Mouse (Mus musculus) heart, adult 8-10 months (tissue): ENCODE data around the gene Olfr1219. TPM values are rescaled to one million over a fixed set of nuclear protein-coding genes. Genes with fewer than 3 reads are reported as not detected.

Experiments used
- DNase-seq: peaks from one replicate; pipeline ENCODE4 v3.0.0; 2022; ENCODE audit warnings: low spot score
- total RNA-seq, 4 experiments: library from RNA; stranded (reverse); gene quantifications; 2 replicates each; pipeline ENCODE4 v1.2.4; 2022

Gene Olfr1219
- not detected for total RNA-seq

GRCm38 (mm10) chr2:89083413-89083812 is at the start of gene Olfr1219:
TSS of gene Olfr1219 (minus strand) at chr2:89083513.
- no peak for DNase-seq

GRCm38 (mm10) chr2:89132954-89133353 is 49.6 kb upstream of the Olfr1219 start, which contains the start of gene Olfr1222:
TSS of gene Olfr1222 (minus strand) at chr2:89133054.
- DNase-seq: no peak

- DNase-seq: no peak
Observed at GRCm38 (mm10) chr2:89117183-89117582, 33.9 kb upstream of the Olfr1219 start, which contains the start of gene Olfr1221. TSS of gene Olfr1221 (minus strand) at chr2:89117283.

GRCm38 (mm10) chr2:89106735-89107134 is 23.4 kb upstream of the Olfr1219 start, which contains the start of gene Olfr1220:
TSS of gene Olfr1220 (minus strand) at chr2:89106835.
- DNase-seq: no peak

- no peak for DNase-seq
Observed at GRCm38 (mm10) chr2:89105651-89106050, 22.3 kb upstream of the Olfr1219 start.

DNA sequence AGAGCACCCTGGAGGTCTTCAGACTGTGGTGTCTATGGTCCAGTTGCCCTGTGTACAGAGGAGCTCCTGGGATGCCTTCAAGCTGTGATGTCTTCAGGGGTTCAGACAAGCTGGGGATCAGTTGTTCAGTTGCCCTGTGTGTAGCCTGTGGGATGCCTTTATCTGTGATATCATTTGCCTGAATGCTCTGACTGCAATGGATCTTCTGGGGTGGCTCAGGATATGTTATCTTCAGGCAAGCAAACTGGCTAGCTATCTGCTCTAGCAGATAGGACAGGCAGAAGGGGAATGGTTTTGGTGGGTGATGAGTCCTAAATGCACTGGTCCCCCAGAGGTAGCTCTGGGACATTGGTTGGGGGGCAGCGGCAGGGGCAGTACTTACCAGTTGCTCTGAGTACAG is 10.5 kb upstream of the Olfr1219 start:
- DNase-seq: no peak

DNA sequence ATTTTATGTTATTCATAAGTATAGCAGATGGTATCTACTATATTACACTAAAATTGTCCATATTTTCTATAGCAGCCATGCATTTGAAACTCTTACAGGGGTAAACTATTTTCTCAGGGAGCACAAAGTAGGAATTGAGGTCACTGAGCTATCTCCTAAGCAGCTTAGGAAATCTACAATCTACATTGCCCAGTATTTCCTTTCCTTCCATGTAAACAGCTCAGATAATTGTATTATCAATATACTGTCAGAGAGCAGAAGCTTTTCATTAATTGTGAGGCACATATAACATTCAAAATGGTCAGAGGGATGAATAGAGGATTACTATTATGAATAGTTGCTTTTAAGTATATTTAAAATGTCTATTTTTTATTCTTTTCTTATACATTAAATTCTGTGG is 1.8 kb downstream of the Olfr1219 start:
- DNase-seq: no peak

DNA sequence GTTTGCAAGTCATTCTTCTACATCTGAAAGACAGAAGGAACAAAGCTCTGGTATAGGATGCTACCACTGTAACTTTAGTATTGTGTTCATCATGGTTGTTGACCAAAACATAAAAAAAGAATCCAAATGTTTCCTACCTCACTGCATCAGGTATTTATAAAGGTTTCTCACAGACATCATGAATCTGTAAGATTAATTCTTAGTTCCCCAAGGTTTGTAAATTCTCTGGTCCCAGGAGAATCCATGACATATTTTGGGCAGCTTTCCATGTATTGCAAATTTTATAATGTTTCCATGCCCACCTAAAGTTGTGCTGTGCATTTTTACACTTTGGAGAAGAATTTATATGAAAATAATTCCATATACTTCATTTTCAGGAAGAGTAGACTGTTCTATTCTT is 22.2 kb downstream of the Olfr1219 start, which contains the start of gene Olfr1218:
TSS of gene Olfr1218 (minus strand) at position 101 of the 400 bp plus-strand sequence.
- no peak for DNase-seq

DNA sequence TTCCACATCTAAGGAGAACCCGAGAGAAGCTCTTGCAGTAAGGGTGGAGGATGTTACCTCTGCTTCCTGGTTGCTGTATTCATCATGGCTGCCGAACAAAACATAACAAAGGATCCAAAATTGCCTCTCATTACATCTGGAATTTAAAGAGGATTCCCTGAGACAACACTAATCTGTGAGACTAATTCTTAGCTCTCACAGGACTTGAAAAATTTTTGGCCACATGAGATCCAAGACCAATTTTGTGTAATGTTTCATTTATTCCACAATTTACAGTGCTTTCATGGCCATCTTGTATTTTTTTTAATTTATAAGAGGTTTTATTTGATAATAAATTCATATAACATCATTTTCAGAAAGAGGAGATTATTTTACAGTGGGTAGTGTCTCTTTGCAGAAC is 51.3 kb downstream of the Olfr1219 start, which contains the start of gene Olfr1217:
TSS of gene Olfr1217 (minus strand) at position 101 of the 400 bp plus-strand sequence.
- DNase-seq: no peak

Other genes starting within 250 kb of the Olfr1219 start
- not detected for gene Olfr1204, start 234.2 kb downstream of the Olfr1219 start, total RNA-seq
- gene Olfr1206, start 220.3 kb downstream of the Olfr1219 start, total RNA-seq: not detected
- not detected for gene Olfr1208, start 181.2 kb downstream of the Olfr1219 start, total RNA-seq
- gene Olfr1209, start 168.4 kb downstream of the Olfr1219 start, total RNA-seq: not detected
- gene Olfr1211, start 145.4 kb downstream of the Olfr1219 start, total RNA-seq: not detected
- not detected for gene Olfr1212, start 129.5 kb downstream of the Olfr1219 start, total RNA-seq
- gene Gm13762, start 103.2 kb downstream of the Olfr1219 start, total RNA-seq: not detected
- not detected for gene Olfr1214, start 90.9 kb downstream of the Olfr1219 start, total RNA-seq
- gene Olfr1215, start 76.5 kb downstream of the Olfr1219 start, total RNA-seq: not detected
- not detected for gene Olfr1216, start 65.2 kb downstream of the Olfr1219 start, total RNA-seq
- not detected for gene Olfr1217, start 51.4 kb downstream of the Olfr1219 start, total RNA-seq
- gene Olfr1218, start 22.3 kb downstream of the Olfr1219 start, total RNA-seq: not detected
- not detected for gene Olfr1220, start 23.3 kb upstream of the Olfr1219 start, total RNA-seq
- not detected for gene Olfr1221, start 33.8 kb upstream of the Olfr1219 start, total RNA-seq
- gene Olfr1222, start 49.5 kb upstream of the Olfr1219 start, total RNA-seq: not detected
- not detected for gene Olfr1223, start 68.0 kb upstream of the Olfr1219 start, total RNA-seq
- not detected for gene Olfr1224-ps1, start 80.6 kb upstream of the Olfr1219 start, total RNA-seq
- gene Olfr1225, start 91.2 kb upstream of the Olfr1219 start, total RNA-seq: not detected
- not detected for gene Olfr1226, start 116.5 kb upstream of the Olfr1219 start, total RNA-seq
- not detected for gene Olfr1228, start 170.5 kb upstream of the Olfr1219 start, total RNA-seq
- not detected for gene Olfr1229, start 204.5 kb upstream of the Olfr1219 start, total RNA-seq
- not detected for gene Olfr1230, start 213.8 kb upstream of the Olfr1219 start, total RNA-seq
- gene Olfr1231, start 223.6 kb upstream of the Olfr1219 start, total RNA-seq: not detected
- gene Olfr1232, start 246.2 kb upstream of the Olfr1219 start, total RNA-seq: not detected